Mouse (Mus musculus) lung, adult 2 months (tissue): ENCODE measurements around the gene Mecom. TPM values are rescaled to one million over a fixed set of nuclear protein-coding genes. Genes with fewer than 3 reads are reported as not detected.

ENCODE experiments used
- DNase-seq: peaks from one replicate; pipeline ENCODE4 v3.0.0; 2022
- H3K4me1 ChIP-seq: fragments of 200-500 bp; 2 replicates; pipeline ENCODE4 v1.6.1; 2011; ENCODE audit warnings: low read length; ENCODE audit not compliant: control insufficient read depth, insufficient read depth
- H3K4me3 ChIP-seq: fragments of 200-500 bp; replicated peaks from 2 replicates; pipeline ENCODE3; 2011; ENCODE audit warnings: low read depth, mild to moderate bottlenecking, control low read depth, low read length; ENCODE audit errors: extremely low read depth
- CTCF ChIP-seq: fragments of 200-500 bp; IDR thresholded peaks from 2 replicates; pipeline ENCODE4 v1.5.1; 2011; ENCODE audit warnings: mild to moderate bottlenecking, low read length, control low read depth; ENCODE audit not compliant: insufficient read depth
- POLR2A ChIP-seq: fragments of 200-500 bp; IDR thresholded peaks from 2 replicates; pipeline ENCODE4 v1.6.1; 2011; ENCODE audit warnings: low read depth, mild to moderate bottlenecking, control low read depth, low read length, borderline replicate concordance; ENCODE audit errors: extremely low read depth
- WGBS: fragments of 180-500 bp; shearing (Covaris S2); methylation state at CpG from one replicate; pipeline ENCODE4 v1.1.7; 2018; 5-methylcytosine and 5-hydroxymethylcytosine counted together
- polyA plus RNA-seq: library from polyadenylated mRNA; depleted of rRNA; stranded (reverse); fragments of >200 nt; gene quantifications from 2 replicates; pipeline ENCODE4 v1.2.3, GENCODE M21; 2012

The Mecom gene
- polyA plus RNA-seq, 1 experiment = 16.0 TPM

DNA sequence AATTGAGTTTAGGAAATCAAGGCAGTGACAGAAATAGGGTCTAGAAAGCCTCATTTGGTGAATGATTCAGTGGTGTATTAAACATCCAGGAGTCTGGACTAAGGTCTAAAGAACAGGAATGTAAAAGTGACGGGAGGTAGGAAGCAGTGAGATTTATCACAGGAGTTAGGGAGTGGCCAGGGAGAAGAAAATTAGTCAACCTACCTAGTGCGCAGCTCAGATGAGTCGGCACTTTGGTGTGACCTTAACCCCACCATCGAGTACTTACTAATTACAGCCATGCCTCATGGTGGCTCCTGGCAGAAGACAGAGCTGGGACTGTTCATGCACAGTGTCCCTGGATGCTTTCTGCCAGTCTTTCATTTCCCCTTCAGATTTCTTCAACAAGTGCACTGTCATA is 61.4 kb downstream of the Mecom start:
- no peak overlapping the region for H3K4me3 ChIP-seq
- no peak for TF ChIP-seq CTCF
- no peak for TF ChIP-seq POLR2A
- no peak for DNase-seq
- H3K4me1 ChIP-seq = no peaks in the 10 kb centered on the region; the same call in 1 of the 2 replicates
- 87% methylated on average over 4 of the region's 4 CpGs for WGBS

DNA sequence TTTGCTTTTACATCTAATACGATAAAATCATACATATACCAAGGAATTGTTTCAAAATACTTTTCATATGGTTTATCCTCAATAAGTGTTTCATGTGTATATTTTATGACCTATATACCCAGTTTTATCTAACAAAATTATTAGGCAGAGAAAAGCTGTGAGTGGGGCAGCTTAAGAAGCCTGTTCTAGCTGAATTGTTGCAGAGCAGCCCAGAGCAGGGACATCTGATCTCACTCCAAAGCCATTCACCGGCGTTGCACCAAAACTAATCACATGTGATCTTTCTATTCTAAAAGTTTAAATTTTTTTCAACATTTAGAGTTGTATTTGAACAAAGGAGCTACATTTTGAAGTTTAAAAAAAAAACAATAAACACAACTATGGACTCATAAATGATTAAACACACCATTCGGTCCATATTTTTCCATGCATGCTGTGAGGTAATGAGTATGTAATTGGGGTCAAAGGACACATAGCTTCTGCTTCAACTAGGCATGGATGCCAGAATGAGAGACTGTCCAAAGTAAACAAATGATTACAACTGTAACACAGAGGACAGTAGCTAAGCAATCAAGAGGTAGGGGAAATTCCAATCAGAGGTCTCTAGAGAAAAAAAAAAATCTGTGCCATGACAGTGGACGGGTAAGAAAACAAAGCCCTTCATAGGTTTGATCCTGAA is 64.7 kb downstream of the Mecom start:
- WGBS = 49% methylated on average over 5 of the region's 5 CpGs
- Histone ChIP-seq H3K4me1 (peaks cover 5% of the 10 kb centered on the region), H3K4me3 (no peak overlapping the region)
- no peak for DNase-seq
- no peak for TF ChIP-seq CTCF
- TF ChIP-seq POLR2A = no peak

DNA sequence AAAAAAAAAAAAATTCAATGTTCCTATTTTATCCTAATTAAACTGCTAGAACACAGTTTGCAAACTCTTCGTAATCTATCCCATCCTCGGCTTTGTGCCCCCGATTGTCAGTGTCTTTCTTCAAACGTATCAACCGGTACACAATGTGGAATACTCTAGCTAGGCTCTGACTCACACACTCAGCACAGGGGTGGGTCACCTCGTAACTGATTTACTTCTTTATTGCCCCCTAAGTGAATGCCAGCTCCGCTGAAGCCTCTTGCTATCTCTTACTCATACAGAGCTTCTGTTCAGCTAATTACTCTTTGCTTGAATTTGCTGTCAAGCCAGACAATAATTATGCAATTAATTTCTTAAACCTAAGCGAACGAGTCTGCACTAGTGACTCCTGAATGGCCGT is 66.1 kb downstream of the Mecom start:
- 79% methylated on average over 10 of the region's 10 CpGs for WGBS
- no peak overlapping the region for H3K4me3 ChIP-seq
- peaks cover 5% of the 10 kb centered on the region for H3K4me1 ChIP-seq
- TF ChIP-seq CTCF (no peak), POLR2A (no peak)
- no peak for DNase-seq

DNA sequence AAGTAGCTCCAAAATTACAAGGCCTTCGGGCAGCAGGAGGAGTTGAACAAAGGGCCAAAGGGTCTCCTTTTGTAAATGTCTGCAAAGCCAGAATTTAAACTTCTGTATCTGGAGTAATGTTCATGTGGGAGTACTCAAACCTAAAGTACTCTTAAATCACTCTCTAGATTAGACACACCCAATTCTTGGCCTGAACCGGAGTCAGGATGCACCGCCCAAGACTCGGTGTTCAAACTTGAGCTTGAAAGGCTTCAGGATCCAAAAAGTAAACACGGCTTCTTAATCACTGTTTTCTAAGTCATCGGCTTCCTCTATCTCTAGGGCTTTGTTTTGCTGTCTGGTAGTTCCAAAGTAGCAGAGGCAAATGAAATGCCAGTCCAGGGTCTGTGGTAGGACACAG is 67.3 kb downstream of the Mecom start:
- no peak for DNase-seq

DNA sequence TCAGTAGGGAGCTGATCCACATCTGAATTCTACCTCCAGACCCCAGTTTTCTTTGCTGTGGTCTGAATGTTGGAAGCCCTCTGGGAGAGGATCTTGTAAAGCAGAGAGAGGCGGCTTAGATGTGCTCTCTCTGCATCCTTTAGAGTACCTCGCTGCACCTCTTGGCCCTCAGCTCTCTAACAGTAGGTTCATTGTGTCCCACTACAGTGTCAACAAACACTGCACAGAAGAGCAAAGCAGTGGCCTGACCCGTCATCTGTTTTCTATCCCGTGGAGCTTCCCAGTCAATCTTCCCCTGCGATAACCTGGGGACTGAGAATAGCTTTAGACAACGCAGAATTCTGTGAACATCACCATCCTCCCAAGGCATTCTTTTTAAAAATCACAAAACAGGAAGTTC is 69.6 kb downstream of the Mecom start:
- DNase-seq = no peak
- Histone ChIP-seq H3K4me3 (no peak overlapping the region), H3K4me1 (peaks cover 5% of the 10 kb centered on the region)
- no peak for TF ChIP-seq CTCF
- no peak for TF ChIP-seq POLR2A
- WGBS = 59% methylated on average over 6 of the region's 6 CpGs

More for the DNA sequence above, 67.3 kb downstream of the Mecom start:
- 31% methylated on average over 6 of the region's 6 CpGs for WGBS
- H3K4me1 ChIP-seq = peaks cover 5% of the 10 kb centered on the region
- TF ChIP-seq POLR2A (no peak), CTCF (no peak)
- H3K4me3 ChIP-seq = no peak overlapping the region

DNA sequence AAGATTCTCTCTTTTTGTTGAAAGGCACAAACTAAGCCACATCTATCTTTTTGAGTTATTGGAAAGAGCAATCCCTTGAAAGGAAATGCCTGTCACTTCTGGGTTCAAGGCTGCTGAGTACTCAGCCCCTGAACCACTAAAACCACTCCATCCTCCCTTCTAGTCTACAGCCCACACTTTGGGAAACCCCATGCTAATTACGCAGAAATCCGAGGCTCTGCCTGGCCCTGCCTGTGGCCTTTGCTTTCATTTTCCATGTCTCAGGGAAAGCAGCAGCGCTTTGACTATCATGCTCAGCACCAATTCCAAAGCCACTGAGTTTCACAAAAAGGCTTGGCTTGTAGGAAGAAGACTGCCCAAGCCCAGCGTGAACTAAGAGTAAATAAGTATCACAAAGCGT is 70.8 kb downstream of the Mecom start:
- WGBS = 59% methylated on average over 5 of the region's 5 CpGs
- Histone ChIP-seq H3K4me1 (peaks cover 5% of the 10 kb centered on the region), H3K4me3 (no peak overlapping the region)
- DNase-seq = no peak
- TF ChIP-seq CTCF (no peak), POLR2A (no peak)

DNA sequence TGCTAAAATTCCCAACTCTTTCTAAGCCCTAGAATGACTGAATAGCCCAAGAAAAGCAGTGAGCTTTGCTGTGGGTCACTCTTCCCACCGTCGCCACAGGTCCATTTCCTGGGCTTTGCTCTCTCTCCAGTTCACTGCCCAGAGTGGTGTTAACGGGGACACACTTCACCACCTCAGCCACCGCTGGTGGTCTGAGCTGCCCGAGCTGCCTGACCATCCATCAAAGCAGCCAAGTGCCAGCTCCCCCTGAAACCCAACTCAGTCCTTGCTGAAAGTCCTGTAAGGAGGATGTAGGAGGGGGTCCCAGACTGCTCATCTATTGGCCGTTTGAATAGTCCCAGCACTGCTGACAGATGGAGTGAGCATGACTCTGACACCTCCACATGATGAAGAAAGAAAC is 72.2 kb downstream of the Mecom start:
- WGBS = 58% methylated on average over 6 of the region's 6 CpGs
- no peak overlapping the region for H3K4me3 ChIP-seq
- DNase-seq = no peak
- H3K4me1 ChIP-seq = no peaks in the 10 kb centered on the region; the same call in 1 of the 2 replicates
- TF ChIP-seq CTCF = no peak
- no peak for TF ChIP-seq POLR2A

DNA sequence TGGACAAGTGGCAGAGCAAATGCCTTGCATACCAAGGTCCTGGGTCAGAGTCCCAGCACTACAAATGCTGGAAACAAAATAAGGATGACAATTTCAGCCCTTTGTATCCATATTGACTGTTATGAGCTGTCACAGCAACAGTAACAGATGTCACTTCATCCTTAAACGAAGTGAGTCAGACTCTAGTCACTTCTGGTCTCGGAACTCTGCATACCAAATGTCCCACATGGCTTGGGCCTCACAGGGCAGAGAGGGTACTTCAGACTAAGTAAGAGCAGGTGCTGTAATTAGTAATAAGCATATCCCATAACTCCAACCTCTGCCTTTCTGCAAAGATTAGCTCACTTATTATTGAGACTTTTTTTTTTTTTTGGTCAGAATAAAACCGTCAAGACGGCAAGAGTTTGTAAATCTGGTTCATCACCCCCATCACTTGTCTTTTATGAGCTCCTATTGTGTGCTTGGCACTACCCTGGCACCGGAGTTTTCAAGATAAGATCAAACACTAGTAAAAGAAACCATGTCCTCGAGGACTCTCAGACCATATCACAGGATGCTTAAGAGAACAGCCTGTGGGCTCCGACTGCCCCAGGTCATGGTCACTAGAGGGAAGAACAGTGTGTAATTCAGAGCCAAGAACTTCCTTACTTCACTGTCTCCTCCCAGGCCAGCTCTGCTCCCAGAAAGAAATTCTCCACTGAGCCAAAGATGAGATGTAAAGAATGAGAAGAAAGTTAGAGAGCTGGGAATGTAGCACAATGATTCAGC is 79.6 kb downstream of the Mecom start:
- Histone ChIP-seq H3K4me1 (peaks cover 3% of the 10 kb centered on the region; the same call in 1 of the 2 replicates), H3K4me3 (no peak overlapping the region)
- no peak for DNase-seq
- 48% methylated on average over 7 of the region's 7 CpGs for WGBS
- TF ChIP-seq POLR2A (no peak), CTCF (no peak)

DNA sequence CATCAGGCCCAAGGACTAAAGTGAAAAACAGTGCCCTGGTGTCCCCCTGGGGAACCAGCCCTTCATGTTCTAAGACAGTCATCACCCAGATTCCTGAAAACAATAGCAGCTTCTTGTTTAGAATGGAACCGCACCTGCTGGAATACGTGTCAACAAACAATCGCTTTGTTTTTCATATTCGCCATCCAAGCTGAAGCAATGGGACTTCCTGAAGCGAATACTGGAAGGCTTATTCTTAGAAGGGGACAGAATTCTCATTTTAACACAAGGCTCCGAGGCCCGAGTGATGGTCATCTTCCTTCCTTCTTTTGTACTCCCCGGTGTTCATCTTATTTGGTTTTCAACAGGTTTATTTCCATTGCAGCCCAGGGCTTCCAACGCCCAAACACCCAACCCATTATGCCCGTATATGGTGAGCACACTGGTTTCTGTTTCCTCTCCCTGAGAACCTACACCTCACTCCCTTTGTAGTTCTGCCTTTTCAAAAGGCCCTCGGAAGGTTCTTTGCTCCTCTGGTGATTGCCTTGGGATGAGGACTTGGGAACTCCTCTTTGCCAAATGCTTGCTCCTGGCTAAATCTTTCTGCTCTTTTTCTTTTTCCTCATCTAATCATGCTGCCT is 81.7 kb downstream of the Mecom start:
- peaks cover 3% of the 10 kb centered on the region; the same call in 1 of the 2 replicates for H3K4me1 ChIP-seq
- TF ChIP-seq POLR2A (no peak), CTCF (no peak)
- 39% methylated on average over 11 of the region's 11 CpGs for WGBS
- DNase-seq = no peak
- H3K4me3 ChIP-seq = no peak overlapping the region
